Mouse (Mus musculus): ENCODE measurements around the gene Lancl3. TPM values are rescaled to one million over a fixed set of nuclear protein-coding genes. Genes with fewer than 3 reads are reported as not detected.
A peak's percentile ranks its signal among the peaks of the same experiment; 100 is the strongest.

Lancl3 gene
- total RNA-seq (2015) (not detected in 2 replicates), total RNA-seq (2017) (0.04 and 0.10 TPM in 2 replicates)

DNA sequence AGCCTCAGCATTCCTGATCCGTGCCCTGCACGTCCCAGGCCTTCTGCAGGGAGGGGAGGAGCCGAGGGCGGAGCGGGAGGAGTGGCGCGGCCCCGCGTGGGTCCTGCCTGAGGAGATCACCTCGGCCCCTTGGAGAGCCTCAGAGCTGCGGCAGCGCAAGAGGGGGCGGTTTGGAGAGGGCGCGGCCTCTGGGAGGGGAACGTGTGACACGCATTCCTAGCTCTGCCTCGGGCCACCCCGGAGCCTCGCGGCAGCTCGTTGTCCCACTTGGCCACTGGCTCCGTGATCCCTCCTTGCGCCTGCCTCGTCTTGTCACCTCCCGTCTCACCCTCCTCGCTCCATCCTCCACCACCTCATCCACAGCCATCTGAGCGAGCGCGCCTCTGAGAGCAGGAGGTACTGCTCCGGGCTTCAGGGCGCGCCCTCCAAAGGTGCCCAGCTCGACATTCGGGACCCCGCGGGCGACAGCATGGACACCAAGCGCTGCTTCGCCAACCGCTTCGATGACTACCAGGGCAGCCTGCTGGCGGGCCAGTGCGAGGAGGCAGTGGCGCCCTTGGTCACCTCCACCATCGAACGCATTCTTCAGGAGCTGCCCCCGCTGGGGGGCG lies at the start of gene Lancl3:
Lancl3 (plus strand) TSS at position 142 of the 611 bp plus-strand sequence.
- ATAC-seq (replicated peaks; ENCODE audit: poor library complexity): peak; percentile 81

DNA sequence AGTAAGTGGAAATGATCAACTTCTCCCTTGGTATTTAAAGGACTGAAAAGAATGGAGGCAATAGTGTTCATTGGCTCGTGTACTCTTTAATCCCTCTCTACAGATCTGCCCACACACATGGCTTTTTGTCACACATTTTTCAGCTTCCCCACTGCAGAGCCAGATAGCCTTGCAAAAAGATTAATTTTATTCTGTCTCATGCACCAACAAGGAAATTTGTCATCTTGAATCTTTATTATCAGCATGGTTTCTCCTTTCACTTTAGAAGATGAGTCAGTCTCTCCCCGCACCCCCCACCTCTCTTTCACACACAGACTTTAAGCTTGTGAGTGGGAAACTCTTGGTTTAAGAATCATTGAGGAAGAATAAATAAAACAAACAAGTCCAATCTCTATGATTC lies 20.7 kb upstream of the Lancl3 start:
- no peak for ATAC-seq (replicated peaks; ENCODE audit: poor library complexity)

DNA sequence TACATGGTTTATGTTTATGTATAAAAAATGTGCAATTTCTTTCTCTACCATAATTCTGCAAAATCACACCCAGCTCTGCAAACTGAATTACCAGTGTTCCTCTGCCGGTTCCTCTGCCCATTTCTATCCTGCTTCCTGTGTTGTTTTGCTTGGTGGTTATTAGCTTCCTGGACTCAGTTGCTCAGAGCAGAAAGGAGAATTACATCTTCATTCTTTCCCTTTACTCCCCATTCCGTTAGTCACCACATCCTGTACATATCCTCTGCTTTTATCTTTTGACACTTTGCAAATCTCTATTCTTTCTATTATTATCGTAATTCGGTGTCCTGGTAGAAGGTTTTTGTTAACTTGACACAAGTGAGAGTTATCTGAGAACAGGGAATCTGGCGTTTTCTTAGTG lies 18.1 kb upstream of the Lancl3 start:
- ATAC-seq (replicated peaks; ENCODE audit: poor library complexity): no peak

DNA sequence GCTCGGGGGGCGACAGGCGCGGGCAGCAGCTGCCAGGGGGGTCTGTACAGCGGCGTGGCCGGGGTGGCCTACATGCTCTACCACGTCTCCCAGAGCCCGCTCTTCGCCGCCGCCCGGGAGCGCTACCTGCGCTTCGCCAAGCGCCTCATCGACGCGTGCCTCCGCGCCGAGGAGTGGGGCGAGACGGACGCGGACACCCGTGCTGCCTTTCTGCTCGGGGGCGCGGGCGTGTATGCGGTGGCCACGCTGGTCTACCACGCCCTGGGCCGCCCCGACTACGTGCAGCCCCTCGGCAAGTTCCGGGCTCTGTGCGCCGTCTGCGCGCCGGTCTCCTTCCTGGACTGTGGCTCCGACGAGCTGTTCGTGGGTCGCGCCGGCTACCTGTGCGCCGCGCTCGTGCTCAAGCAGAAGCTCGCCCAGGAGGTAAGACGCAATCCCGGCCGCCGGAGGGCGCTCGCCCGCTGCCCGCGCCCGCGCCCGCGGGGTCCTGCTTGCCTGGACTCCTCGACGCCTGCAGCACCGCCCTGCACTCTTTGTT lies 747 bp downstream of the Lancl3 start:
- ATAC-seq (replicated peaks; ENCODE audit: poor library complexity): peak; percentile 71

DNA sequence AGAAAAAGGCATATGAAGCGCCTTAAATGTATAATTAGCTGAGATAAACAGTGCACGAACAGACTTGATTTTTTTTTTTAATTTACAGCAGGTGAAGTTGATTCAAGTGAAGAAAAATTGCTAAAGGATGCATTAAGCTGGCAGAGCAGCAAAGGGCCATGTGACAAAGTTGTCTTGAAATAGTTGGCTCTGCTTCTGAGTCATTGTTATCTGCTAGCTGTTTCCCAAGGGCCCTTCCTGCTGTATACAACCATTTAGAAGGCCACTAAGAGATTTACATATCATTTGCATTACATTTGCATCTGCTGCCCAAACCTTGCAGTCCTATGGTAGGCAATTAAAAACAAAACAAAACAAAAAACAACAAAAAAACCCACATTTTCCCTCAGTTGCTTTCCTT lies 2.3 kb downstream of the Lancl3 start:
- no peak for ATAC-seq (replicated peaks; ENCODE audit: poor library complexity)

DNA sequence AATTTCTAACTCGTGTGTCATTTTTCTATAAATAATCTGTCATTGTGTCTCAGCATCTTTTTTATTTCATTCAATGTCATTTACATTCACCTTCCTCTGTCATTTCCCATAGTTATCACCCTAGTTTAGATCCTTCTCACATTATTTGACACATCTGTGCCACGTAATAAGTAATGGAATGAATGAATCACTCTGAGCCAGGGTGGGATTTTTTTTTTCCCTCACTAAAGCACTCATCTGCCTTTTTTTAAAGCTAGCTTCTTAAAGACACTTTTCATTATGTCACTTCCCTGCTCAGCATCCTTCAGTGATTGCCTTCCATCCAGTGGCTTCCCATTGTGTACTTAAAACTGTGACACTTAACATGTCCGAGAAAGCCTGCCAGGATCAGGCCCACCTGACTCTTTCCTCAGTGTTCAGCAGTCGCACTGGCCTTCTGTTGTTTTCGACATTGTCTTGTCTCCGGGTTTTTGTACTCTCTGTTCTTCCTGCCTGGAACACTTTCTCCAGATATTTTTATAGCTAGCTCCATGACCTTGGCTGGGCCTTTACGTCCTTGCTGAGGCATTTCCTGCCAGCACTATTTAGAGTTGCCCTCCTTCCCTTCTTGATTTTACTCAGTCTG lies 3.2 kb downstream of the Lancl3 start:
- no peak for ATAC-seq (replicated peaks; ENCODE audit: poor library complexity)

DNA sequence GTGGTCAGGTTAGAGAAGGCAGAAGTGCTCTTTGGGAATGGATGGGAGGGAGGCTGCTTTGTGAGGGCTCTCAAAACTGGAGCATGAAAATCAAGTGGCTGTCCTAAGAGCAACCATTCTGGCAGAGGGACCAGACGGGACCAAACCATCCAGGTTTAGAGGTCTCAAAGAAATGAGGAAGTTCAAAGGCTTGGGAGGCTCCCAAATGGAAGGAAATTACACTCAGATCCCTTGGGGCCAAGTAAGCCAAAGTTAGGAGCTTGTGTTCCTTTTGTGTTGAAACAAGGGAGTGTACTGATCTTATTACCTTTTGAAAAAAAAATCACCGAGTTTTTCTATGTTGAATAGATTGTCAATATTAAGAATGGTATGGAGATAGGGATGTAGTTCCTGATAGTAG lies 5.4 kb downstream of the Lancl3 start:
- no peak for ATAC-seq (replicated peaks; ENCODE audit: poor library complexity)

DNA sequence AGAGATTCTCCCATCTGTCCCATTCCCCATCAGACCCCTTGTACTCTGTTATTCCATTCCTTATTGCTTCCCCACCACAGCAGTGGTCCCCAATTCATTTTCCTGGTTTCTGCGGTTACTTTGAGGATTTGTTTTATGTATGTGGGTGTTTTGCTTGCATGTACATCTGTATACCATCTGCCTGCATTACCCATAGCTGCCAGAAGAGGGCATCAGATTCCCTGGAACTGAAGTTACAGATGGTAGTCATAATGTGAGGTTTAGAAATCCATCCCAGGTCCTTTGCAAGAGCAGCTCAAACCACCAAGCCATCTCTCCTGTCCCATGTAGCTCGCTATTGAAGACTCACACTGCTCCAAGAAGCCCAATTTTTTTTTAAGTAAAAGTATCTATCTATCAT lies 16.5 kb downstream of the Lancl3 start:
- peak; percentile 50 for ATAC-seq (replicated peaks; ENCODE audit: poor library complexity)

DNA sequence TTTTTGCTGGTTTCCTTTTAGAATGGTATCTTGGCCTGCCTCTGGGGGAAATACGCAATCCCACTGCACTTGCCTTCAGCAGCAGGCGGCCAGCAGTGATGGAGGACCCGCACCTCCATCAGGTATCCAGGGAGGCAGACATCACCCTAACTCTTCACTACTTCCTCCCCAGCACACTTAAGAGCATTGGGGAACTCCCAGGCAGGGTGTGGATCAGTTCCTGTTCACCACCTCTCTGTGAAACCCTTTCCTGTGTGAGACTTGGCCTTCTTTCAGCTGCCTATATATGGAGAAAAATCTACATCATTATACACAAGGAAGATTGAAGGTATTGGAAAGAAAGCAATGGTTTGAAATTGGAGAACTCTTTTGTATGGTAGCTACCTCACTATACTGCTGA lies 19.9 kb downstream of the Lancl3 start:
- ATAC-seq (replicated peaks; ENCODE audit: poor library complexity): 0 out of 2 replicates have a peak, but pooled peaks have one; percentile 11

DNA sequence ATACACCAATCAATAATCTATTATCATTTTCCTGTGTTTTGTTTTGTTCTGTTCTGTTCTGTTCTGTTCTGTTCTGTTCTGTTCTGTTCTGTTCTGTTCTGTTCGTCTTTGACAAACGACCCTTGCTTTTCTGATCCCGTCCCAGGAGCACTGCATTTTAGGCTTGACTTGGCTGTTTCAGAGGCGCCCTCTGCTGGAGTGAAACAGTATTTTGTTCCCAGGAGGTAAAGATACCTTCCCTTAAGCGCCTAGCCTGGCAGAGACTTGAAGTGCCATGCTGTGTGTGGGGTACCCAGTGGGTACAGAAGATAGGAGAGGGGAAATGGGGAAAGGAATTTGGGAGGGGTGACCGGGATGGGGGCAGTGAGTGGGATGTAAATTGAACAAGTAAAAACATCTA lies 21.5 kb downstream of the Lancl3 start:
- peak; percentile 76 for ATAC-seq (replicated peaks; ENCODE audit: poor library complexity)

DNA sequence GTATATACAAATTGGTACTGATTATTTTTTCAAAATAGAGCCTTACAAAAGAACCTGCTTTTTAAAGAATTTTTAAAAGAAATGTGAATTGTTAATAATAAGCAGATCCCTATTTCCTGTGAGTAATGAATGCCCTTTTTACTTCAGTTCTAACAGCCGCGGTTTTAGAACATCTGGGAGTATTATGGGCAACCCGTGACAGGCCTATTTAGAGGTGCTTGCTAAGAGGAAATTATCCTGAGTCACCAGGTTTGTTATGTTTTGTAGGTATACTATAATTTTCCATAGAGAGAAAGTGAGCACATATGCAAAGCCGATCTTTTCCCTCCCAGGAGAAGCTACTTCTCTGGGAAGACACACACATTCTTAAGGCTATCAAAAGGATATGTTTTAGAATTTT lies 22.0 kb downstream of the Lancl3 start:
- no peak for ATAC-seq (replicated peaks; ENCODE audit: poor library complexity)

DNA sequence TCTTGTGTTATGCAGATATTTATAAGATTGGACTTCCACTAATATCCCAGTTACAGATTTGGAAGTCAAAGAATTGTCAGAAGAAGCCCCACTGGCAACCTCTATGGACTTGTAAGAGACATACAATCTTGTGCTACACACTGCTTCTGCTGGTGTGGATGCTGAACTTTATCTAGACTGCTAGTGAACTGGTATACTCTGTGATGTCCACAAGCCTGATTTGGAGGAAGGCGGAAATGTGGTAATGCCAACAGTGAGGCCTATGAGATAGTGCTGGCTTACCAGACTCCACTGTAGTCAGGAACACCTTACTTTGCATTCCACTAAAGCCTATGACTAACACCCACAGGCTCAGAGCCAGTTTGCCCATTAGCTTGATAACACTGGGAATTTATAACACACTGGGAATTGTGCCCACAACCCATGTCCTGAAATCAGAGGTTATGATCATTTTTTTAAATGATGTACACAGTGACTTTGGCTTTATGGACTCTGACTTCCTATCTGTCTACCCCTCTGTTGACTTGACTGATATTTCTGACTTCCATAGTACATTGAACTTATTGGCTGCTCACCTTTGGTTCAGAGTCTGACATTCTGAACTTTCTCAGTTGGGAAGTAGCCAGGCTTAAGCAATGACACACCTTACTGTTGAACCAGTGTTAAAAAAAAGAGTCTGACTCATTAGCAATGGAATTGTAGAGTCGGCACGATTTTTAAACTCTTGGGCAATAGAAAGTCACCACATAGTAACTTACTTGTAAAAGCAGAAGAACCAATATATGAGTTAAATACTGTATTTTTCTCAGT lies 22.9 kb downstream of the Lancl3 start:
- ATAC-seq (replicated peaks; ENCODE audit: poor library complexity): no peak

DNA sequence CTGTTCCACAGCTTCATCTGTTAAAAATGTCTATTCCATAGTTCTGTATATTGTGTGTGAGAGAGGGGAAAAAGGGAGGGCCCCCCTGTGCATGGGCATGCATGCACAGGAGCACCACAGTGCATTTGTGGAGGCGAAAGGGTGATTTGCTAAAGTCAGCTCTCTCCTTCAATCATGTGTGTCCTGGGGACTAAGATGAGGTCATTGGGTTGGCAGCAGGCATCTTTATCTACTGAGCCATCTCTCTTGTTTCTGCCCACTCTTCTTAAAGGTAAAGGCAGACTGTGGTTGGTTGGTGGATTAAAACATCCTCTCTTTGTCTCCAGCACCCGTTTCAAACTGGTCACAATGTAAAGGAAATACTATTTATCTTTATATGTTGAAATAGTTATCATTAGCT lies 27.4 kb downstream of the Lancl3 start:
- no peak for ATAC-seq (replicated peaks; ENCODE audit: poor library complexity)

DNA sequence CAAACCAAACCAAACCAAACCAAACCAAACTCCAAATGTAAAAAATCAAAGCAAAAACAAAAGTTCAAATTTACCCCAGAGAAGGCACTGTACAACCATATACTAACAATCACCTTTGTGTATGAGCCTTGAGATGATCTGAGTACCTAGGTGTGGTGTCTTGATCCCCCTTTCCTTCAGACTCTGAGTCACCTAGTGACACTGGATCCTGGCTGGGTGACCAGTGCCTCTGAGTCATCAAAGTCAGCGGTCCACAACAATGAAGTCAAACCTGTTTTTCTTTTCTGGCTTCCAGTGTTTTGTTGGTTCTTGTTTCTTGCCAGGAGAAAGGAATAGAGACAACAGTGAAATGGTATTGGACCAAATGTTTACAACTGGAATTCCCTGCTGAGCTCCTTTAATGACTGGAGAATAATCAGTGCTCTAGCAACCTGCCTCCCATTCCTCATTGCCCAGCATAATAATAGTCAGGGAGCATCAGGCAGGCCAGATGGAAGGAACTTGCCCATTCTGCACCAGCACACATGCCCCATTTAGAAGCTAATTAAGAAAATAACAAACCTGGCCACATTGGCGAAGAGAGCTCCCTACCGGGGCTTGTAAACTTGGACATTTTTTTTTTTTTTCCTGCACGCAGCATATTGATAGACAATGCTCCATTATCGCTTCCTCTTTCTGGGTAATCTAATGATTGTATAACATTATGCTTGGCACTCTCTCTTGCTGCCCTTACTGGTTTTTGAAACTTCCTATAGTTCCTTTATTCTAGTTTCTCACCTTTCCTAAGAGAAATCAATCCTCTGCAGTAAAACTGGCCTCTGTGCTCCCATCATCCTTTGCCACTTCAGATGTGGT lies 41.3 kb downstream of the Lancl3 start:
- no peak for ATAC-seq (replicated peaks; ENCODE audit: poor library complexity)

DNA sequence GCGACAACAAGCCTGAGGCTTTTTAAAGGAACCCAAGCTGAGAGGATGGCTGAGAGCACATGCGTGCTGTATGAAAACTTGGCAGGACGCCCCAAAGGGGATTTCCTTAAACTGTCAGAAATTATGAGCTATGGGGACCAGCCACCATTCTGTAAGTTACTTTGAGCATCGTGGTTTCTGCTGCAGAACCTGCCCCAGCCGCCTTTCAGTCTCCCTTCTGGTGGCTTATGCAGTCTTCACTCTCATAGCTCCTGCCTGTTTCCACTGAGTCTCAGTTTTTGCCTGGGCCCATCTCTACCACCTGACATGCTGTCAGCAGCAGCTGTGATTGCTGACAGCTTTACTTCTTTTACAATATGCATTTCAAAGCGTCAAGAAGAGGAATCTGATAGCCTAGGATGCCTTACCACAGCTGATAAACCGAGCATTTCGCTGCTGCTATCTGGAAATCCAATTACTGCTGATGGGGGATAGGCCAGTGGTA lies 43.7 kb downstream of the Lancl3 start:
- peak; percentile 17; the same call in 1 of the 2 replicates for ATAC-seq (replicated peaks; ENCODE audit: poor library complexity)

DNA sequence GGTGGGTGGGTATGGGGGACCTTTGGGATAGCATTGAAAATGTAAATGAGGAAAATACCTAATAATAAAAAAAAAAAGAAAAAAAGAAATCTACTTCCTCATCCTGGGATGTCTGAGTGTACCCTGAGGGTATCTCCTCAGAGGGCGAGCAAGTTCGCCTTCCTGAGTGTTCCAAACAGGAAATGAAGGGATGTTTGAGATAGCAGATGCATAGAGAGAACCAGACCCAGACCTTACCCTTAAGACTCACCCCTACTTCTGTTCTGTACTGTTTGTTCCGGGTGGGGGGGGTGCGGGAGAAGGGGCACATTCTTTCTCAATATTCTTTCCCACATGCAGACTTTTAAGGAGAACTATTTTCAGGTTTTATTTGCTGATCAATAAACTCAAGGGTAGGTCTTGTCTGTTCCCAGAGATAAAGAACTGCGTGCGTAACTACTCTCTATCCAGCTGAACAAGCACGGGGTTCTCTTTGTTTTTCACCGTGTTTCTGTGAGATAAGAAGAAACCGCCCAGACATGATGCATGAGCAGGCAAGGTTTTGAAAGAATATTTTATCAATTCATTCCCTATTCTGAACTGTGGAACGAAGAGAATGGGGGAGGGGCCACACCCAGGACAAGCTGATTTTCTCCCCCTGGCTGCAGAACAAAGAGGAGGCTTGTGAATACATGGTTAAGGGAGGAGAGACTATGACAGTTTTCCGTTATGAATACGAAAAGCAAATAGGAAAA lies 45.1 kb downstream of the Lancl3 start:
- ATAC-seq (replicated peaks; ENCODE audit: poor library complexity): peak; percentile 93

DNA sequence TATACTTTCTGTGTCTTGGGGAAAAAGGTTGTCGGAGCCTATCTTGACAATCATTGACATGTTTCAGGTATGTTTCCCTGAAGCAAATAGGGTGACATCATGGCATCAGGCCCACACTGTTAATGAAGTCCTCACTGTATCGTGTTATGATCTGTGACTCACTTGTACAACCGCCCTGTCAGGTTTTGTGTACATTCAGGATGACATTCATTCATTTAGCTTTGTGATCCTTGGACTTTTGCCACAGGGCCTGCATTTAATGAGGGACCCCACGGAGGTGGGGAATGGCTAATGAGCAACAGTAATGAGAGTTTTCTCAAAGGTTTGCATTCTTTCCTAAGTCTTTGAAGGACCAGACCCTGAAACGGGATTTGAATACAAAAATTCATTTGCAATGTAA lies 49.2 kb downstream of the Lancl3 start:
- no peak for ATAC-seq (replicated peaks; ENCODE audit: poor library complexity)

DNA sequence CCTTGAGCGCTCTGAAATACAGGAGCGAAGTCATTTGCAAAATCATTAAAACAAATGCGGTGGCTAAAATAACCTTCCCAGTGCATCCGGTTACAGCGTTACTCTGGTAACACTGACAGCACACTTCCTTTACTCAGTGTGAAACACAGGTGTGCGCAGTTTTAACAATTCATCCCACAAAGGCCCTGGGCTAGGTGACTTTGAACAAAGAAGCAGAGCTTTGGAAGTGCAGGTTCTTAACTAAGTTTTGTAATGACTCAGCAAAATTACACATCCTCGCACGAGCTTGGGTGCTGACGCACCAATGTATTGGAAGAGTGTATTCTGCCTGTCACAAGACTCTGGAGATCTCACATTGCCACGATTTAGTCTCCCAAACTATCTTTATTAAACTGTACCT lies 54.3 kb downstream of the Lancl3 start:
- peak; percentile 68 for ATAC-seq (replicated peaks; ENCODE audit: poor library complexity)

DNA sequence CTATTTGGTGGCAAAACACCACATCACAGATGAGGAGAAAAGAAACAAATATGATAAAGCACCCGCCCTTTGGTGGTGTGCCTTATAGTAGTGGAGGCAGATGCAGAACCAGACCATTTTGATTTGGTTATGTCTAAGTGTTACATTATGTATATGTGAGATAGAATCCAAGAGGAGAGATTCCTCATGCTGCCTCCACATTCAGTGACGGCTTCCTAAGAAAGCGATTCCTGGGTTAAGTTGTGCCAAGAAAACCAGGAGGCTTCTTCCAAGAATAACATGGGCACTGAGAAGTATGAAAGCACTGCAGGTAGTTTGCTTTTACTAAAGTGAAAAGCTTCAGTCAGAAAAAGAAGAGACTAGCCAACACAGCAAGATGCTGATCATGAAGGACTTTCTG lies 55.2 kb downstream of the Lancl3 start:
- ATAC-seq (replicated peaks; ENCODE audit: poor library complexity): no peak

DNA sequence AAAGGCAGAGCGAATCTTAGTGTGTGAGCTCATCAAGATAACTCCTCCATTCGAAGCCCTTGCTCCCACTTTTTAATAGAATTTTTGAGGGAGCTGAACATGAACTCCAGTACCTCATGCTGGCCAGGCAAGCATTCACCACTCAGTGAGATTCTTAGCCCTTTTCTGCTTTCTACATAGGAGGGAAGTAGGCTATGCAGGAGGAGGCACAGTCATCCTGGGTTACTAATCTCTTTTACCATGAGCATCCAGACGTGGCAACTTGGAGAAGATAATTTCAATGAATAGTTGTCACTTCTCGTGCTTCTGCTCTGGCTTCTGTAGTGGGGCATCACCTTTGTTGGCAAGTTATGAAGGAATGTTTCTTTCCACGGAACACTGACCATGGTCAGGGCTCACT lies 57.1 kb downstream of the Lancl3 start, which contains the start of gene Gm14862:
Gm14862 (minus strand) TSS at position 134 of the 400 bp plus-strand sequence.
- ATAC-seq (replicated peaks; ENCODE audit: poor library complexity): peak; percentile 60
